Mouse (Mus musculus) MEL (cell line): ENCODE results near the gene Hcfc2.

ENCODE experiments used
- CTCF ChIP-seq, 3 experiments: IDR thresholded peaks in 2 of 3; conservative IDR thresholded peaks in 1 of 3; 2 replicates each; pipeline ENCODE4 v1.5.1; 2011 to 2012; ENCODE audit warnings: low read length in 3 of 3, low read depth in 2 of 3, mild to moderate bottlenecking in 2 of 3, improper control_type of control experiment in 1 of 3, inconsistent platforms in 1 of 3, mixed read lengths in 1 of 3, moderate library complexity in 1 of 3; ENCODE audit not compliant: control insufficient read depth in 1 of 3, insufficient read depth in 1 of 3, poor library complexity in 1 of 3, severe bottlenecking in 1 of 3
- MAX ChIP-seq: IDR thresholded peaks from 2 replicates; pipeline ENCODE4 v1.6.1; 2011; ENCODE audit warnings: low read length, improper control_type of control experiment

- no peak for TF ChIP-seq CTCF (IDR thresholded peaks at IDR 0.05 in 2 of 3, conservative IDR thresholded peaks at IDR 0.05 in 1 of 3; ENCODE audit: control insufficient read depth in 1 of 3, insufficient read depth in 1 of 3, low read depth in 2 of 3, low read length in 3 of 3, poor library complexity in 1 of 3, severe bottlenecking in 1 of 3)
- no peak for TF ChIP-seq MAX
These were observed 34.1 kb upstream of the Hcfc2 start for GRCm38 (mm10) chr10:82661820-82662219.
